Mouse (Mus musculus): Measurements from ENCODE around the gene Tenm1. TPM values are rescaled to one million over a fixed set of nuclear protein-coding genes. Genes with fewer than 3 reads are reported as not detected.
A peak's percentile ranks its signal among the peaks of the same experiment; 100 is the strongest.

Gene Tenm1
- polyA plus RNA-seq, 1 experiment = 0.04 TPM

GRCm38 (mm10) chrX:42522868-42523267, 906.1 kb downstream of the Tenm1 start:
- Histone ChIP-seq H3K27ac (ENCODE audit: insufficient read depth, low read depth, low read length) (no peak overlapping the region), H3K36me3 (ENCODE audit: control insufficient read depth, insufficient read depth, low read length) (no peaks in the 10 kb centered on the region), H3K4me3 (ENCODE audit: low read depth, low read length) (no peak overlapping the region), H3K27me3 (ENCODE audit: control insufficient read depth, insufficient read depth, low read length) (no peaks in the 10 kb centered on the region), H3K4me1 (ENCODE audit: control insufficient read depth, insufficient read depth, insufficient read length, low read length) (no peaks in the 10 kb centered on the region)
- no peak for TF ChIP-seq POLR2A (IDR thresholded peaks at IDR 0.05; ENCODE audit: low read depth, low read length)
- TF ChIP-seq CTCF (IDR thresholded peaks at IDR 0.05; ENCODE audit: extremely low read depth, insufficient read length, insufficient replicate concordance, low read depth, low read length) = no peak
- WGBS = 84% methylated on average over 2 of the region's 2 CpGs

GRCm38 (mm10) chrX:42512567-42512966, 916.4 kb downstream of the Tenm1 start:
- Histone ChIP-seq H3K4me3 (ENCODE audit: low read depth, low read length) (no peak overlapping the region), H3K27me3 (ENCODE audit: control insufficient read depth, insufficient read depth, low read length) (no peaks in the 10 kb centered on the region), H3K36me3 (ENCODE audit: control insufficient read depth, insufficient read depth, low read length) (no peaks in the 10 kb centered on the region), H3K4me1 (ENCODE audit: control insufficient read depth, insufficient read depth, insufficient read length, low read length) (no peaks in the 10 kb centered on the region), H3K27ac (ENCODE audit: insufficient read depth, low read depth, low read length) (no peak overlapping the region)
- TF ChIP-seq CTCF (IDR thresholded peaks at IDR 0.05; ENCODE audit: extremely low read depth, insufficient read length, insufficient replicate concordance, low read depth, low read length) (no peak), POLR2A (IDR thresholded peaks at IDR 0.05; ENCODE audit: low read depth, low read length) (no peak)

- H3K27ac ChIP-seq (ENCODE audit: insufficient read depth, low read depth, low read length) = no peak overlapping the region
- 77% methylated on average over 2 of the region's 2 CpGs for WGBS
These were observed 917.8 kb downstream of the Tenm1 start for GRCm38 (mm10) chrX:42511105-42511504.

GRCm38 (mm10) chrX:42502291-42503043, 926.5 kb downstream of the Tenm1 start, which contains the start of gene Sh2d1a:
Gene Sh2d1a, plus strand, starts transcription at chrX:42502453.
- Histone ChIP-seq H3K4me1 (ENCODE audit: control insufficient read depth, insufficient read depth, insufficient read length, low read length) (no peaks in the 10 kb centered on the region), H3K27ac (ENCODE audit: insufficient read depth, low read depth, low read length) (no peak within 1 kb of the TSS), H3K36me3 (ENCODE audit: control insufficient read depth, insufficient read depth, low read length) (no peaks in the 10 kb centered on the region), H3K4me3 (ENCODE audit: low read depth, low read length) (peak within 1 kb of the TSS; percentile 33), H3K27me3 (ENCODE audit: control insufficient read depth, insufficient read depth, low read length) (no peaks in the 10 kb centered on the region)
- TF ChIP-seq CTCF (IDR thresholded peaks at IDR 0.05; ENCODE audit: extremely low read depth, insufficient read length, insufficient replicate concordance, low read depth, low read length) (no peak), POLR2A (IDR thresholded peaks at IDR 0.05; ENCODE audit: low read depth, low read length) (no peak)
- 68% methylated on average over 13 of the region's 13 CpGs for WGBS

More at GRCm38 (mm10) chrX:42511105-42511504, 917.8 kb downstream of the Tenm1 start:
- no peaks in the 10 kb centered on the region for H3K4me1 ChIP-seq (ENCODE audit: control insufficient read depth, insufficient read depth, insufficient read length, low read length)
- no peaks in the 10 kb centered on the region for H3K27me3 ChIP-seq (ENCODE audit: control insufficient read depth, insufficient read depth, low read length)
- H3K36me3 ChIP-seq (ENCODE audit: control insufficient read depth, insufficient read depth, low read length) = no peaks in the 10 kb centered on the region
- no peak for TF ChIP-seq POLR2A (IDR thresholded peaks at IDR 0.05; ENCODE audit: low read depth, low read length)
- no peak overlapping the region for H3K4me3 ChIP-seq (ENCODE audit: low read depth, low read length)

DNA sequence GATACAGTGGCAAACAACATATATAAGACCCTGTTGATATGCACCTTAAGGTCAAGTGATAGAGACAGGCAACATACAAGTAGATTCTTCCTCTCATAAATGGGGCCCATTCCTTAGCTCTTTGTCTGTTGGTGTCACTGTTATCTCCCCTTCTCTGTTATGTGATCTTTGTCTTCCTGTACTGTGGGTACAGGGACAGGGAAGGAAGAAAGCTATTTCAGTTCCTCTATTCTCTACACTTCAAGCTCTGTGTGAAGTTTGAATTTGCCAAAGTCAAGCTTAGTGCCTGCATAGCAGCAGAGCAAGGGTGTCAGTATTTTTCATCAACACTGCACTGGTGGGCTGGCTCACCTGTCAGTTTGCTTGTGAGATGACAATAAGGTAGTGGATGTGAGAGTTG, 928.4 kb downstream of the Tenm1 start:
- no peaks in the 10 kb centered on the region for H3K36me3 ChIP-seq (ENCODE audit: control insufficient read depth, insufficient read depth, low read length)

GRCm38 (mm10) chrX:42490336-42490735, 938.6 kb downstream of the Tenm1 start:
- Histone ChIP-seq H3K27ac (ENCODE audit: insufficient read depth, low read depth, low read length) (no peak overlapping the region), H3K27me3 (ENCODE audit: control insufficient read depth, insufficient read depth, low read length) (no peaks in the 10 kb centered on the region), H3K4me1 (ENCODE audit: control insufficient read depth, insufficient read depth, insufficient read length, low read length) (no peaks in the 10 kb centered on the region), H3K36me3 (ENCODE audit: control insufficient read depth, insufficient read depth, low read length) (no peaks in the 10 kb centered on the region), H3K4me3 (ENCODE audit: low read depth, low read length) (no peak overlapping the region)
- WGBS = 89% methylated on average over 8 of the region's 8 CpGs
- TF ChIP-seq POLR2A (IDR thresholded peaks at IDR 0.05; ENCODE audit: low read depth, low read length) (no peak), CTCF (IDR thresholded peaks at IDR 0.05; ENCODE audit: extremely low read depth, insufficient read length, insufficient replicate concordance, low read depth, low read length) (no peak)

More for the DNA sequence above, 928.4 kb downstream of the Tenm1 start:
- H3K4me3 ChIP-seq (ENCODE audit: low read depth, low read length) = no peak overlapping the region
- no peaks in the 10 kb centered on the region for H3K27me3 ChIP-seq (ENCODE audit: control insufficient read depth, insufficient read depth, low read length)
- H3K4me1 ChIP-seq (ENCODE audit: control insufficient read depth, insufficient read depth, insufficient read length, low read length) = no peaks in the 10 kb centered on the region
- TF ChIP-seq POLR2A (IDR thresholded peaks at IDR 0.05; ENCODE audit: low read depth, low read length) = no peak
- H3K27ac ChIP-seq (ENCODE audit: insufficient read depth, low read depth, low read length) = no peak overlapping the region

DNA sequence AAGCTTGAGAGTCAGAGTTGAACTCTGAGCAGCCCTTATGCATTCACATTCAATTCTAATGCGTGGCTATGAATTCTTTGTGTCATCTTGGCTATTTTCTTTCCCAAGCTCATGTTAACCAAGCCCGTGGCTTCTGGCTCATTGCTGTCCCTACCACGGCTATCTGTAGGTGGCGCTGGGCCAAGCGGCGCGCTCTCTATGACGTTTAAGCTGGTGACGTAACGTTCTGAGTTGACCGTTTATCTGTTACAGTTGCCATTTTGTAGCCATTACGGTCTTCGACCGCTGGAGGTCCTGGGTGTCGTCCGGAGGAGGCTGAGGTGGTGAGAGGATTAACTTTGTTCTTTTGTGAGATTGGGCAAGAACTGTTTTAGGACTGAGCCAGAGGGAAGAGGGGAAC, 939.5 kb downstream of the Tenm1 start, which contains the start of gene Tex13c2:
TSS of gene Tex13c2 (plus strand) at position 246 of the 400 bp plus-strand sequence.
- no peaks in the 10 kb centered on the region for H3K4me1 ChIP-seq (ENCODE audit: control insufficient read depth, insufficient read depth, insufficient read length, low read length)
- H3K36me3 ChIP-seq (ENCODE audit: control insufficient read depth, insufficient read depth, low read length) = no peaks in the 10 kb centered on the region
- no peak within 1 kb of the TSS for H3K4me3 ChIP-seq (ENCODE audit: low read depth, low read length)
- no peak within 1 kb of the TSS for H3K27ac ChIP-seq (ENCODE audit: insufficient read depth, low read depth, low read length)
- no peak for TF ChIP-seq POLR2A (IDR thresholded peaks at IDR 0.05; ENCODE audit: low read depth, low read length)
- no peak for TF ChIP-seq CTCF (IDR thresholded peaks at IDR 0.05; ENCODE audit: extremely low read depth, insufficient read length, insufficient replicate concordance, low read depth, low read length)
- no peaks in the 10 kb centered on the region for H3K27me3 ChIP-seq (ENCODE audit: control insufficient read depth, insufficient read depth, low read length)
- 91% methylated on average over 16 of the region's 16 CpGs for WGBS

Other genes with a start within 250 kb of the Tenm1 start
- not detected in 2 replicates for gene Tex13c1, start 162.0 kb upstream of the Tenm1 start, polyA plus RNA-seq (2012; rRNA removed)

Measured in small intestine, adult 2 months (tissue).